Mouse (Mus musculus): ENCODE measurements around the gene Arhgap29.

Arhgap29 gene

GRCm38 (mm10) chr3:122018421-122018820, 66.1 kb downstream of the Arhgap29 start:
- no peak for DNase-seq

DNA sequence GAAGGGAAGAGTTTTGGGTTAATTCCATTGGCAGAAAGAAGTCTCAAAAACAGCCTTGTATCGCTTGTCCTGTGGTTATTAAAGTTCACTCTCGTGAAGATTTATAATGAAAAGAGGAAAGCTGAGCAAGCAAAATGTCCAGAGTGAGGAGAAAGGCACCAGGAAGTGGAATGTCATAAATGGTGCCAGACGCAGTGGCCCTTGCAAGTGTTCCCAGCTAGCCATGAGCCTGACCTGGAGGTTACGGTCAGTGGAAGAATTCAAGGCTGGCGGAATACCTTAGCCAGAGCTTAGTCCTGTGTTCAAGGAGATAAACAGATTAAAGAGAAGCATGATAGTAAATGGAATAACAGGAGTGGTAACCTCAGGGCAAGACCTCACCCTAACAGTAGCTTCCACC, 66.8 kb downstream of the Arhgap29 start:
- no peak for DNase-seq

DNA sequence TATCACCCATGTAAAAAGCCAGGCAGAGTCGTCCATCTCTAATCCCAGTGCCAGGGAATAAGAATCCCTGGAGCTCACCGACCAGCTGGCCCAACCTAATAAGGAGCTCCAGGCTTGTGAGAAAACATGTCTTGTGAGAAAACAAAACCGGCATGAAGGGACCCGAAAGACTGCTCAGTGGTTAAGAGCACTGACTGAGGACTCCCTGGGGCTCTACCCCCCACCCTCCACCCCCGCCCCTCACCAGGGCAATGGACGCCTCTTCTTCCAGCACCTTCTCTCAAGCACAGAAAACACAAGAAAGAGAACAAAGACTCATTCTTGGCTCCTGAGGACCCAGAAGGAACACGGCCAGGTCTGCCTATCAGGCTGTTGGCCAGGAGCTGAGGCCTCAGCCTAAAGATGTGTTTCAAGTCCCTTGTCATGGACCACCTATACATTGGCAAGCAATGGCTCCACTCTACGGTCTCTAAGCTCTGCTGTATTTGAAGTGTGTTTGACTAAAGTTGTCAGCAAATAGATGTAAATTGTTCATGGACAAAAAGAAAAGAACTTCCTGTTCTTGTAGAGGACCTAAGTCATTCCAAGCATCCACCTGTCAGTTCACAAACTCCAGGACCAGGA, 68.8 kb downstream of the Arhgap29 start:
- DNase-seq = no peak

DNA sequence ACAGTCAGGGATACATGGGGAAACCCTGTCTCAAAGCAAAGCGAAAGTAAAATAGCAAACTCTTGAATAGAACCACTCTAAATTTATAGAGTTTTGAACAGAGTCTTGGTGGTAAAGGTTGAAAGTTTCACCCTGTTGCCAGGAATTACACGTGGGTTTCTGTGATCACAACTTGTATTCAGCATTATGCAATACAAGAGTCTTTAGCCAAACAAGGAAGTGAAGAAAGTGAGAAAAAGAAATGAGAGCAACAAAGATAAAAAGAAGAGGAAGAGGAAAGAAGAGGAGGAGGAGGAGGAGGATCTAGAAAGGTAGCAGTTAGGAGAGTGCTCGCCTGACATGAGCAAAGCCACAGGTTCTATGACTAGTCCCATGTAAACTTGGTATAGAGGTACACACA, 70.0 kb downstream of the Arhgap29 start:
- no peak for DNase-seq

- DNase-seq = no peak
Measured at GRCm38 (mm10) chr3:122026676-122027075, 74.3 kb downstream of the Arhgap29 start.

DNA sequence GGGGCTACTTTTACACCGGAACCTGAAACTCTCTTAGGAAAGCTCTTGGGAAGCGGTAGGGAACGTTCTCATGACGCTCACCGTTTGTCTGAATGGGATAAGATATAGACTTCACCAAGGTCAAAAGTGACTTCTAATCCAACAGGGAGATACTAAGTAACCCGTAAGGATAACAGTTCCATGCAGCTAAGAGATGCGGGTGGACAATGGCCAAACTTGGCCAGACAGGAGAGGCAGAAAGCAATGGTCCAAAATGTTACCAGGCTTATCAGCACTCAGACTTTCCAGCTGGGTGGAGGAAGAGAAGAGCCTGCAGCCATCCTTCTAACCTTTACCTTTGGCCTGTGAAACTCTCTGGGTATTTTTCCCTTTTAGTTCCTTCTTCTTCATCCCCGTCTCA, 75.4 kb downstream of the Arhgap29 start:
- DNase-seq = no peak

GRCm38 (mm10) chr3:122033248-122033837, 81.0 kb downstream of the Arhgap29 start:
- DNase-seq = no peak

- no peak for DNase-seq
Measured at GRCm38 (mm10) chr3:122034240-122034639, 81.9 kb downstream of the Arhgap29 start.

GRCm38 (mm10) chr3:122035092-122035491, 82.8 kb downstream of the Arhgap29 start:
- no peak for DNase-seq

- no peak for DNase-seq
Measured at GRCm38 (mm10) chr3:122040522-122040921, 88.2 kb downstream of the Arhgap29 start.

GRCm38 (mm10) chr3:122043102-122043501, 90.8 kb downstream of the Arhgap29 start:
- DNase-seq = no peak

DNA sequence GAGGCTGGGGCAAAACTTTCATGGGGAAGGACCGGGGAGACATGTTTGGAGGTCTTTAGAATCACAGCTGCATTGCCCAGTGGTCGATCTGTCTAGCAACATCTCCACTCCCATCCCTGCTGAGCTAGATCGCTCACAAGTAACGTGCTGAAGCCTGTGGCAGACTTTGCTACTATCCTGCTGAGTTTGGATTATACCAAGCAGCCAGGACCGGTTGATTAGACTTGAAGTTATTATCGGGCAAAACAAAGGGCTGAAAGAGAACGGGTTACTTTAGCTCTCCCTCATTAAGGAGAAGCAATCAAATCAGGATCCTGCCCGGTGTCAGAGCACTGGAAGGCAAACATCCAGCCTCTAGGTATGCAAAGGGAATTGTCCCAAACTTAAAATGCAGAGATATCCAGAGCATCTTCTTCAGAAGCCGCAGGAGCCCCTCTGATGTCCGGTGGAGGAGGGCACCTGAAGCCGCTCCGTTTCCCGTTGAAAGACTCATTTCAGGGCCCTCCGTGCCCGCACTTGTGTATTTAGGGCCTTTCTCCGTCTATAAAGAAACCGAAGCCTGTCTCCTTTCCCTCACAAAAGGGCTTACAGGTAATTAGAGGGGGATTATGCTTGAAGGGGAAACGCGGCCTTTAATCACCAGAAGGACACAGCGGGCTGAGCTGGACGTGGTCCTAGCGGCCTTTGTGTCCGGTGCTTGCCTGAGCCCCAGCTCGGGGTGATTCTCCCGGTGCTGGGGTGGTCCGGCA, 91.6 kb downstream of the Arhgap29 start, which contains the start of gene Abca4:
Gene Abca4, plus strand, starts transcription at position 645 of the 749 bp plus-strand sequence.
- no peak for DNase-seq

DNA sequence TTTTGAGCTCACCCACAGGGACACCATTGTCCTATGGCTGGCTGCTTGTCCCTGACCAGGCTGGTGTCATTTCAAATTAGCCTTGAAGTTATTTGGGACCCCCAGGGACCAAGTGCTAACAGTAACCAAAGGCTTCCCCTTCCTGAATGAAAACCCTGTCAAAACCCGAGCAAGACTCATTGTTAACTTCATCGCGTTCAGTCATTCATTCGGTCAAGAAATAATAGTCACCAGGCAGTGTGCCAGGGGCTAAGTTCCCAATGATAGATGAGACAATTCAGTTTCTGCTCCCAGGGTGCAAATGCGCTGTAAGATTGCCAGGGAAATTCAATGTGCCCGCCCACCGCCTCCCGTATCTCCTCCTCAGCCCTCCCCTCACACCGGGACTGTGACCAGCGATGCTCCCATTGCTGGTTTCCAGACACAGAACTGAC, 93.9 kb downstream of the Arhgap29 start:
- DNase-seq = no peak

GRCm38 (mm10) chr3:122047402-122047801, 95.1 kb downstream of the Arhgap29 start:
- DNase-seq = no peak

DNA sequence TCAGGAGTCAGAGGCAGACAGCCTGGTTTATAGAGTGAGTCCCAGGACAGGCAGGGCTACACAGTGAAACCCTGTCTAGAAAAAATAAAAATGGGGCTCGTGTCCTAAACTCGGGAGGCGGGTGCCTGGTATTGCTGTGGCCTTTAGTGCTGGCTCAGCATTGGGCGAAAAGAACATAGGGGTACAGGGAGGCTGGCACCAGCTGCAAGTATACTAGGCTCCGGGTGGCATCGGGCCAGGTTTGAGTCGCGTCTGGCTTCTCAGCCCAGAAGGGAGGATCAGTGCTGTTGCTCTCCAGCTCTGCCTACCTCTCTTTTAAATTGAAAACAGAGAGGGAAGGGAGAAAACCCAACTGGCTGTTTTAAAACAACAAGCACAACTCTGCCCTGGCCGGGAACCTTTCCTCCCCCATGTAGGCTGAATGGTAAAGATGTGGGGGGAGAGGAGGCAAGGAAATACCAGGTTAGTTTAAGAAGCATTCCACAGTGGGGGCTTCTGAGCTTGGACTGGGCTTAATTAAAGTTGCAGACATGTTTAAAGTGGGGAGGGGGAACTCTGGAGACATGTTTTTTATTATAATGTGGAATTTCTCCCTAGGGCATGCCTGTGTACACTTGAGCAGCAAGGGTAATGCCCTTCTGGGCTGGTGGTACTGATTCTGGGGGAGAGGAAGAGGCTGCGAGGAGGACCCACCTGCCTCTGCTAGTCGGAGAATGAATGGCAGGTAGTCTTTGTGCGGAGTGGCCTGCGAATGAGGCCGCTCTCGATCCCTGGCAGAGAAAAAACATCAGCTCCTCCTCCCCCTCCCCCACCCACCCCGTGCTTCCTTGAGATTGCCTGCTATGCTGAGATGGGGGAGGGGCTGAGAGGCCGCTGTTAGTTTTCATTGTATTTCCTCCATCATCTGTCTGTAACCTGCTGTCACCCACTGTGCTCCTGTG, 95.8 kb downstream of the Arhgap29 start:
- no peak for DNase-seq

DNA sequence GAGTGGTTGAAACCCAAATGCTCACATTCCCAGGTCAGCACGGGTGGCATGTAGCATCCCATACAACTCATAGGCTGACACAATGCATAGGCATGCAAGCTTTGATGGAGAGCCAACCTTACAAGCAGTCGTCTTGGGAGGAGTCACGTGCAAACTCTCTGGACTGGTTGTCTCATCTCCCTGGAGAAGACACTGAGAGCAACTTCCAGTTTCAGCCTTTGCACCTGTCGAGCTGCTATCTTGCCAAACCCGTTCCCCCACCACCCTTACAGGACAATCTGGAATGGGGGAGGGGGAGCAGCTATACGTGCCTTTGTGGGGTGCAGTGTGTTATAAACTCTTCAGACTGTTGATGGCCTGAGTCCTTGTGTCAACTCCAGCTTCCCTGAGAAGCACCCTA, 96.8 kb downstream of the Arhgap29 start:
- no peak for DNase-seq

GRCm38 (mm10) chr3:122058439-122059198, 106.3 kb downstream of the Arhgap29 start:
- no peak for DNase-seq

- no peak for DNase-seq
Measured at GRCm38 (mm10) chr3:122062586-122062985, 110.2 kb downstream of the Arhgap29 start.

GRCm38 (mm10) chr3:122064556-122065410, 112.4 kb downstream of the Arhgap29 start:
- no peak for DNase-seq
